Mouse (Mus musculus): ENCODE results near the gene Mettl21a.

DNA sequence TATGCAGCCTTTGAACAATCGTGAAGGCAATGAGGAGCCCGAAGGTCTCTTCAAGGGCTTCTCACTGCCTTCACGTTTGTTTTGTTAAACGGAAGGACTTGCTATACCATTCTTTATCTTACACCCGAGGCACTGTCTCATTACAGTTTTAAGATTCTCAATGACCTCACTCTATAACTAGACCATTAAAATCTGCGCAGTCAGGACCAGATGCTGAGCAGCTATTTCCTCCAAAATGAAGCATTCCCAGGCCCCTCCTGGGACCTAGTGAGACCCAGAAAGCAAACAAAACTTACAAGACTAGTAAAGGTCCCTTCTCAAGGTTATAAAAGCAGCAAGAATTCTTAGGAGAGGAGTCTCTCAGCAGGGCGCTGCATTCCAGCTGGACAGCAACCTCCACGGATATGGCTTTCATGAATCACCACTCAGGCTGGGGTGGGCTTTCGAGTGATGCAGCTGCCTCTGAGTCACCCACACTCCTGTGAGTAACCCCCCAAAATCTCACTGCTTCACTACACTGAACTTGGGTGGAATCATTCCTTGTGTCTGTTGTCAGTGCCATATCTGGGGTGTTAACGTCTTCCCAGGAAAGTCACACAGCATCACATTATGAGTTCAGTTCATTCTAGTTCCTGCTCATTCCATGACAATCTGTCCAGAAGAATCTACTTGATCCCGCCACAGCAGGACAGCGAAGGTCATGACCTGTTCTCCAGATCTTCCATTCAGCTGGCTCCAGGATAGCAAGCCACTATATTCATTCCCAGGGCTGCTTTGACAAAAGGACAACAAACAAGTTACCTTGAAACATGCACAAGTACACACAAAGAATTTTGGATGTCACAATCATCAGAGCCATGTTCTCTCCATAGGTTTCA, 6.8 kb upstream of the Mettl21a start:
- TF ChIP-seq CTCF (IDR thresholded peaks at IDR 0.05; ENCODE audit: low read depth) (no peak), EP300 (IDR thresholded peaks at IDR 0.05; ENCODE audit: low read depth) (no peak)
